Mouse (Mus musculus) heart, embryonic 14.5 days (tissue): ENCODE data around the gene Ccdc91. TPM values are rescaled to one million over a fixed set of nuclear protein-coding genes. Genes with fewer than 3 reads are reported as not detected.

ENCODE experiments used
- ATAC-seq: fragments of 200-750 bp; cut with Nextera tagmentation; 2 replicates; pipeline ENCODE4 v1.8.0; 2017; ENCODE audit warnings: low read depth, moderate TSS enrichment; ENCODE audit not compliant: insufficient number of reproducible peaks, insufficient read depth, low FRiP score
- H3K27ac ChIP-seq, 2 experiments: fragments of 200-500 bp in 1 of 2; fragments of 300-500 bp in 1 of 2; sonication (generic) in 1 of 2; replicated peaks in 1 of 2; 2 replicates each; pipeline ENCODE4 v1.5.1; 2012 to 2014; ENCODE audit warnings: low read depth in 2 of 2, low read length in 2 of 2, control low read depth in 1 of 2, mild to moderate bottlenecking in 1 of 2, mixed read lengths in 1 of 2; ENCODE audit not compliant: control insufficient read depth in 1 of 2, insufficient read depth in 1 of 2
- H3K27me3 ChIP-seq: fragments of 300-500 bp; sonication (generic); 2 replicates; pipeline ENCODE4 v1.6.1; 2014; ENCODE audit warnings: mild to moderate bottlenecking, low read length, control low read depth; ENCODE audit not compliant: control insufficient read depth, insufficient read depth
- H3K36me3 ChIP-seq: fragments of 300-500 bp; sonication (generic); 2 replicates; pipeline ENCODE4 v1.6.1; 2014; ENCODE audit warnings: mild to moderate bottlenecking, control low read depth, low read length, mixed read lengths; ENCODE audit not compliant: control insufficient read depth, insufficient read depth
- H3K4me1 ChIP-seq, 2 experiments: fragments of 200-500 bp in 1 of 2; fragments of 300-500 bp in 1 of 2; sonication (generic) in 1 of 2; 2 replicates each; pipeline ENCODE4 v1.6.1; 2012 to 2014; ENCODE audit warnings: low read length in 2 of 2, control low read depth in 1 of 2, mixed read lengths in 1 of 2; ENCODE audit not compliant: control insufficient read depth in 2 of 2, insufficient read depth in 2 of 2
- H3K4me2 ChIP-seq: fragments of 300-500 bp; sonication (generic); 2 replicates; pipeline ENCODE4 v1.6.1; 2014; ENCODE audit warnings: mild to moderate bottlenecking, low read length
- H3K4me3 ChIP-seq, 2 experiments: fragments of 200-500 bp in 1 of 2; fragments of 300-500 bp in 1 of 2; sonication (generic) in 1 of 2; 2 replicates each; pipeline ENCODE4 v1.5.1; 2012 to 2014; ENCODE audit warnings: low read length in 2 of 2, mild to moderate bottlenecking in 2 of 2, control low read depth in 1 of 2, low read depth in 1 of 2, moderate library complexity in 1 of 2; ENCODE audit not compliant: control insufficient read depth in 1 of 2, insufficient read depth in 1 of 2
- H3K9ac ChIP-seq: fragments of 300-500 bp; sonication (generic); 2 replicates; pipeline ENCODE4 v1.6.1; 2014; ENCODE audit warnings: mild to moderate bottlenecking, low read length
- H3K9me3 ChIP-seq: fragments of 300-500 bp; sonication (generic); 2 replicates; pipeline ENCODE4 v1.6.1; 2016; ENCODE audit warnings: low read length, control low read depth; ENCODE audit not compliant: control insufficient read depth
- WGBS: fragments of 180-500 bp; shearing (Covaris S2); extraction: QIAGEN DNeasy Blood & Tissue Kit; methylation state at CpG from one replicate; pipeline ENCODE4 v1.1.7; 2014; 5-methylcytosine and 5-hydroxymethylcytosine counted together
- polyA plus RNA-seq: library from polyadenylated mRNA; unstranded; fragments of >200 nt; fragmentation: Nextera tagmentation; extraction: Ambion mirVana; gene quantifications from 2 replicates; pipeline ENCODE4 v1.2.1, GENCODE M21; 2014

The Ccdc91 gene
- polyA plus RNA-seq, 1 experiment from 2014 or later = 25.1 TPM

GRCm38 (mm10) chr6:147492551-147492950, 16.9 kb downstream of the Ccdc91 start:
- Histone ChIP-seq H3K4me2 (no peak overlapping the region), H3K4me3 (no peak overlapping the region), H3K27ac (no peak overlapping the region), H3K36me3 (no peaks in the 10 kb centered on the region), H3K4me1 (no peaks in the 10 kb centered on the region), H3K27me3 (no peaks in the 10 kb centered on the region), H3K9ac (no peak overlapping the region), H3K9me3 (no peaks in the 10 kb centered on the region)
- 80% methylated on average over 4 of the region's 4 CpGs for WGBS
- no peak for ATAC-seq

- no peak overlapping the region for H3K27ac ChIP-seq
- no peaks in the 10 kb centered on the region for H3K27me3 ChIP-seq
- H3K9ac ChIP-seq = no peak overlapping the region
- no peaks in the 10 kb centered on the region for H3K36me3 ChIP-seq
- 42% methylated on average over 3 of the region's 3 CpGs for WGBS
- peaks cover 6 to 19% of the 10 kb centered on the region in 2 experiments for H3K4me1 ChIP-seq
- H3K9me3 ChIP-seq = no peaks in the 10 kb centered on the region
- ATAC-seq = 0 out of 2 replicates have a peak, but pooled peaks have one; percentile 59
- H3K4me2 ChIP-seq = no peak overlapping the region
- H3K4me3 ChIP-seq = no peak overlapping the region
Observed at GRCm38 (mm10) chr6:147501439-147501838, 25.8 kb downstream of the Ccdc91 start.

- H3K4me3 ChIP-seq = peak overlapping the region; percentile 19 to 36
- H3K9ac ChIP-seq = no peak overlapping the region
- H3K4me1 ChIP-seq = peaks cover 9 to 23% of the 10 kb centered on the region in 2 experiments
- peak; percentile 75; the same call in 1 of the 2 replicates for ATAC-seq
- WGBS = 9% methylated on average over 9 of the region's 9 CpGs
- H3K36me3 ChIP-seq = no peaks in the 10 kb centered on the region
- peak overlapping the region; percentile 61 for H3K4me2 ChIP-seq
- no peaks in the 10 kb centered on the region for H3K27me3 ChIP-seq
- H3K27ac ChIP-seq = peak overlapping the region; percentile 35 to 59
- no peaks in the 10 kb centered on the region for H3K9me3 ChIP-seq
Observed at GRCm38 (mm10) chr6:147506074-147506473, 30.4 kb downstream of the Ccdc91 start.

GRCm38 (mm10) chr6:147506496-147506895, 30.9 kb downstream of the Ccdc91 start:
- peak overlapping the region in 1 of 2 experiments; percentile 19; a peak in 2 of 4 replicates for H3K4me3 ChIP-seq
- peak overlapping the region; percentile 35 to 59 for H3K27ac ChIP-seq
- no peaks in the 10 kb centered on the region for H3K9me3 ChIP-seq
- H3K4me2 ChIP-seq = peak overlapping the region; percentile 61
- no peak for ATAC-seq
- H3K27me3 ChIP-seq = no peaks in the 10 kb centered on the region
- H3K36me3 ChIP-seq = no peaks in the 10 kb centered on the region
- WGBS = 53% methylated on average over 10 of the region's 10 CpGs
- H3K4me1 ChIP-seq = peaks cover 6 to 19% of the 10 kb centered on the region in 2 experiments
- peak overlapping the region; percentile 9; the same call in 1 of the 2 replicates for H3K9ac ChIP-seq

GRCm38 (mm10) chr6:147507186-147507585, 31.6 kb downstream of the Ccdc91 start:
- H3K4me2 ChIP-seq = peak overlapping the region; percentile 61; the same call in 1 of the 2 replicates
- no peaks in the 10 kb centered on the region for H3K36me3 ChIP-seq
- no peaks in the 10 kb centered on the region for H3K27me3 ChIP-seq
- H3K4me3 ChIP-seq = no peak overlapping the region
- peak overlapping the region; percentile 9; the same call in 1 of the 2 replicates for H3K9ac ChIP-seq
- peaks cover 5 to 16% of the 10 kb centered on the region in 2 experiments for H3K4me1 ChIP-seq
- WGBS = 81% methylated on average over 6 of the region's 6 CpGs
- peak overlapping the region; percentile 41 to 59; a peak in 3 of 4 replicates for H3K27ac ChIP-seq
- no peak for ATAC-seq
- no peaks in the 10 kb centered on the region for H3K9me3 ChIP-seq

- no peak overlapping the region for H3K4me2 ChIP-seq
- no peak for ATAC-seq
- H3K36me3 ChIP-seq = no peaks in the 10 kb centered on the region
- no peaks in the 10 kb centered on the region for H3K27me3 ChIP-seq
- no peak overlapping the region for H3K9ac ChIP-seq
- H3K4me3 ChIP-seq = no peak overlapping the region
- H3K4me1 ChIP-seq = peaks cover 5 to 13% of the 10 kb centered on the region in 2 experiments; a peak in 3 of 4 replicates
- no peaks in the 10 kb centered on the region for H3K9me3 ChIP-seq
- 91% methylated on average over 2 of the region's 2 CpGs for WGBS
- H3K27ac ChIP-seq = no peak overlapping the region
Observed at GRCm38 (mm10) chr6:147510516-147510915, 34.9 kb downstream of the Ccdc91 start.

- H3K4me2 ChIP-seq = no peak overlapping the region
- H3K36me3 ChIP-seq = no peaks in the 10 kb centered on the region
- no peaks in the 10 kb centered on the region for H3K4me1 ChIP-seq
- no peak overlapping the region for H3K4me3 ChIP-seq
- no peak overlapping the region for H3K9ac ChIP-seq
- no peak overlapping the region for H3K27ac ChIP-seq
- no peak for ATAC-seq
- H3K9me3 ChIP-seq = no peaks in the 10 kb centered on the region
- WGBS = 81% methylated on average over 8 of the region's 8 CpGs
- no peaks in the 10 kb centered on the region for H3K27me3 ChIP-seq
Observed at GRCm38 (mm10) chr6:147517909-147518308, 42.3 kb downstream of the Ccdc91 start.

- H3K9ac ChIP-seq = no peak overlapping the region
- H3K4me1 ChIP-seq = no peaks in the 10 kb centered on the region
- no peak overlapping the region for H3K27ac ChIP-seq
- no peaks in the 10 kb centered on the region for H3K36me3 ChIP-seq
- no peaks in the 10 kb centered on the region for H3K27me3 ChIP-seq
- no peak overlapping the region for H3K4me3 ChIP-seq
- ATAC-seq = no peak
- no peaks in the 10 kb centered on the region for H3K9me3 ChIP-seq
- no peak overlapping the region for H3K4me2 ChIP-seq
Observed at GRCm38 (mm10) chr6:147525236-147525635, 49.6 kb downstream of the Ccdc91 start.
